Mouse (Mus musculus): ENCODE measurements at regions not wholly inside any gene's neighbourhood (a gene's known extent, or its start where the extent isn't known, plus 50 kb on each side); places are given as distances from the start of the nearest gene placed in this dataset.

- no peak for DNase-seq (ENCODE audit: low spot score in 2 of 2)
These were observed 61.2 kb upstream of the Ankrd28 start for GRCm38 (mm10) chr14:31891500-31892185.

DNA sequence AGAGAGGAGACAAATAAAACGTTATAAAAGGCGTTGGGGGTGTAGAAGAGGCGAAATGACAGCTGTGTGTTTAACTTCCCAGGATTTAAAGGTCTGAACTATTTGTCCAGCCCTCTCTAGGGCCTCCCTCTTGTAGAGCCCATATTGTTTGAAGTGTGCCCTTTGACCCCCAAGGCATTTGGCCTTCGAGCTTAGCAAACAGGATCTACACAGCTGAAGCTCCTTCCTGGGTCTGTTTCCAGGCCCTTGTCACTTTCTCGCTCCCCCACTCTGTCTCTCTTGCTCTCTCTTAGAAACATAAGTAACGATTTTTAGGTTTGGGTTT, 61.7 kb upstream of the Ankrd28 start:
- DNase-seq (ENCODE audit: low spot score in 2 of 2), result no peak

- no peak for DNase-seq (ENCODE audit: low spot score in 2 of 2)
These were observed 66.0 kb upstream of the Ankrd28 start for GRCm38 (mm10) chr14:31896500-31896899.

DNA sequence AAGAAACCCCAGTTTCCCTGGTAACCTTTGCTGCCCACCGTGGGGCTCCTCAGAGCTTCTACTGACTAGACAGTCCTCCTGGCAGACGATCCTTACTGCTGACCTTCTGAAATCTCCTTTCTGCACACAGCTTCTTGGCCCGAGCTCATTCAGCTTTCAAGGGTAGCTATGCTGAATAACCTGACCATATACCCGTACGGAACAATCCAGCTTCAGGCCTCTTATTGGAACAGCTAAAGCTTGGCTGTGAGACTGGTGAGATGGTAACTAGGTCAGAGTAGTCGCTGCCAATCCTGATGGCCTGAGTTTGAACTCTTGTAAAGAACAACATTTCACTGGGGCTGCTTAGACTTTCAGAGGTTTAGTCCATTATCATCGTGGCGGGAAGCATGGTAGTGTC, 69.1 kb upstream of the Ankrd28 start:
- no peak for DNase-seq (ENCODE audit: low spot score in 2 of 2)

DNA sequence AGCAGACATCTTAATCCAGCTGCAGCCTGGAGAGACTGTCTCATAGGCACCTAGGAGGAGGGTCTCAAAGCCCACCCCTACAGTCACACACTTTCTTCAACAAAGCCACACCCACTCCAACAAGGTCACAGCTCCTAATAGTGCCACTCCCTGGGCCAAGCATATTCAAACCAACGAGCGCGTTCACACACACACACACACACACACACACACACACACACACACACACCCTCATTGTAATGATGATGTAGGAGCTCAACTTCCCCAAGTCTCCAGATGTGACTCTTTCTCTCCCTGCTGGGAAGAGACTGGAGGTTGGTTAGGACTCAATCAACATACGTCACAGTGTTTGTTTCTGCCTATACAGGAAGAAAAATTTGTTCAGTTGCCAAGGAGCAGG, 69.5 kb upstream of the Ankrd28 start:
- no peak for DNase-seq (ENCODE audit: low spot score in 2 of 2)

- DNase-seq (ENCODE audit: low spot score in 2 of 2), result no peak
These were observed 71.5 kb upstream of the Ankrd28 start for GRCm38 (mm10) chr14:31901901-31902300.

- DNase-seq (ENCODE audit: low spot score in 2 of 2), result no peak
These were observed 73.2 kb upstream of the Ankrd28 start for GRCm38 (mm10) chr14:31903664-31904063.

DNA sequence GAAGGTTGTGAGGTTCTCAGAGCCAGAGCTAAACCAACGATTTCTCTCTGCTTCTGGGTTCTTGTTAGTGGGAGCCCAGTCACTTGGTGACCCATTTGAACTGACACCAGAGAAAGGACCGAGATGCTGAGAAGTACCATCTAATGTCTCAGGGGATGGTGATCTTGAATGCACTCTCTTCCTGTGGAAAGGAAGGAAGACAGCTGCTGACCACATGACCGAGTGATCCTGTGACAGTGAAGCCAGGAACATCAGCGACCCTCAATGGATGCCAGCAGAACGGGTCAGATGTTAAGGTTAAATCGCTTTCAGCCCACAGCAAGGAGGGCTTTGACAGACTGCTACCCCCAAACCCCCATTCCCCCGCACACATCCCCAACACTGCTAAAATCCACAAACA, 78.1 kb upstream of the Ankrd28 start:
- DNase-seq (ENCODE audit: low spot score in 2 of 2), result no peak

- no peak for DNase-seq (ENCODE audit: low spot score in 2 of 2)
These were observed 78.8 kb upstream of the Ankrd28 start for GRCm38 (mm10) chr14:31909291-31909690.

GRCm38 (mm10) chr14:31910809-31911208, 80.4 kb upstream of the Ankrd28 start:
- no peak for DNase-seq (ENCODE audit: low spot score in 2 of 2)

- DNase-seq (ENCODE audit: low spot score in 2 of 2), result no peak
These were observed 88.0 kb upstream of the Ankrd28 start for GRCm38 (mm10) chr14:31918461-31918860.

DNA sequence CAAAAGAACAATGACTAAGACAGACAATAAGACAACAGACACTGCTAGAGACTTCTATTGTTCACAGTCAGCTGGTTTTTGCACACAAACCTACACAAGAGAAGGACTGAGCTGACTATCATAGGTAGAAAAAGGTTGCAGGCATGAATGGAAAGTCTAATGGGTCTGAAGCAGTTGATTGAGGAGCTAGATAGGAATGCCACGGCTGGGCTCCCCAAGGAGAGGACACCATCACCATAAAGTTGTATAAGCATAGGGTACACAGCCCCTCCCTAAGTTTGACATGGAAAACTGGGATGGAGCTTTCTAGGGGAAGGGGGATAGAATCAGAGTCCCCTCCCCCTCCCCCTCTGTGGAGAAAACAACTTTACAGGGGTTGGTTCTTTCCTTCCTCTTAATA, 88.5 kb upstream of the Ankrd28 start:
- no peak for DNase-seq (ENCODE audit: low spot score in 2 of 2)

- DNase-seq (ENCODE audit: low spot score in 2 of 2), result no peak
These were observed 98.8 kb upstream of the Ankrd28 start for GRCm38 (mm10) chr14:31929161-31929707.

- peak; percentile 20 to 52 for DNase-seq (ENCODE audit: low spot score in 2 of 2)
These were observed 98.4 kb upstream of the Galnt15 start for GRCm38 (mm10) chr14:31930367-31930766.

DNA sequence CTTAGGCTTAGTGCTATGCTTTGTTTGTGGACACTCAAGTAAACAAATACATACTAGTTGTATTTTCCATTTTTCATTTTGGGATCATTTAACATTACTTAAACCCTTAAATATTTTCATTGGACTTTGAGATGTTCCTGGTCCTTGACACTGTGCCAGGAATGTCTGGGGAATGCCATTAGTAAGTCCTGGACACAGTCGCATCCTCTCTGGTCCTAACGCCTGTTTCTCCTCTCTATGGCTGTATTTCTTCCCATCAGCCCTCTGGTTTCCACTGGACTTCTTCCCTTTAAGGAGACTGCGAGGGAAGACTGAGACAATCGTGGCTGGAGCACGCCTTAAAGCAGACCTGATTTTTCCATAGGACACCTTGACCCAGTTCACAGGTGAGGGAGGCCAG, 96.8 kb upstream of the Galnt15 start:
- no peak for DNase-seq (ENCODE audit: low spot score in 2 of 2)

DNA sequence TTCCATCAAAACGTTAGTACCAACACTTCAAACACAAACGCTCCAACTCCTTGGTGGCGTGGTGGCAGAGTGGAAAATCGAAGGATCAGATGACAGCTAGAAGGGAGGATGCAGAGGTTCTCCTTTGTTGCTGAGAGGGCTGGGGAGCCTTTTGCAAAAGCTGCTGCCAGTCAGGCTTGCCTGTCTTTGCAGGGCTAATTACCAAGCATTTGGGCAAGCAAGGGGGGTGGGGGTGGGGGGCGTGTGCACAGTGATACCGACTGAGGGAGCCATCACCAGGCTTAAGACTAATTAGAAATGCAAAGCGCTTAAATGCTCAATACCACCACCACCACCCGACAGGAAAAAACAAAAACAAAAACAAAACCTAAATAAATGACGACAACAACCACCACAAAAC, 95.3 kb upstream of the Galnt15 start:
- no peak for DNase-seq (ENCODE audit: low spot score in 2 of 2)

- DNase-seq (ENCODE audit: low spot score in 2 of 2), result no peak
These were observed 94.9 kb upstream of the Galnt15 start for GRCm38 (mm10) chr14:31933841-31934271.

GRCm38 (mm10) chr14:31934321-31934720, 94.5 kb upstream of the Galnt15 start:
- no peak for DNase-seq (ENCODE audit: low spot score in 2 of 2)

DNA sequence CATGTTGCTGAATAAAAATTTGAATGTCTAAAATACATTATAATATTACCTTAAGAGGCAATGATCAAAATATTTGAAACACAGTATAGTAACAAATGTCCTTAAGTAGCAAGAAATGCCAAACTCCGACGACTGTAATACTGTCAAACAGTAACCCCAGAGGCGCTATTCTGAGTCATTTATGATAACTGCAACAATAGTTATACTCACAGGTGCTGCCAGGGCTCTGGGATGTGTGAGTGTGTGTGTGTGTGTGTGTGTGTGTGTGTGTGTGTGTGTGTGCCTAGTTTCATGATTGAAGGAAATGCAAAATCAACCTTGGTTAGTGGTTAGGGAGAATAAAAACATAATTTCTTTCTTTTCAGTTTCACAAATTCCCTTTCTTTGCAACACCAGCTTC, 94.0 kb upstream of the Galnt15 start:
- DNase-seq (ENCODE audit: low spot score in 2 of 2), result no peak

DNA sequence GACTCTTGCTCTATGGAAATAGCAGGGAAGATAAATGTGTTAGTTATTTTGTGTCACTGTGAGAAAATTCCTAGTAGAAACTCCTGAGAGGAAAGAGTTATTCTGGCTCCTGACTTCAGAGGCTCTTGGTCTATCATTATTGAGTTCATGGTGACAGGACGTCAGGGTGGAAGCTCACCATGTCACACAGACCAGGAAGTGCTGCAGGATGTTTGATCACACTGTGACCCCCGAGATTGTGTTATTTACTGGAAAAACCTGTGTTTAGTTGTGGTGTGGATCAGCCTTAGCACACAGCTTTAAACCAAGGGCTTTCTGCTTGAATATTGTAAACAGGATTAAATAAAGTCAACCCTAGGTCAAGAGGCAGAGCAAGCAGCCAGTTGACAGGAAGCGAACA, 93.4 kb upstream of the Galnt15 start:
- DNase-seq (ENCODE audit: low spot score in 2 of 2), result no peak

- DNase-seq (ENCODE audit: low spot score in 2 of 2), result no peak
These were observed 92.2 kb upstream of the Galnt15 start for GRCm38 (mm10) chr14:31936581-31936980.

DNA sequence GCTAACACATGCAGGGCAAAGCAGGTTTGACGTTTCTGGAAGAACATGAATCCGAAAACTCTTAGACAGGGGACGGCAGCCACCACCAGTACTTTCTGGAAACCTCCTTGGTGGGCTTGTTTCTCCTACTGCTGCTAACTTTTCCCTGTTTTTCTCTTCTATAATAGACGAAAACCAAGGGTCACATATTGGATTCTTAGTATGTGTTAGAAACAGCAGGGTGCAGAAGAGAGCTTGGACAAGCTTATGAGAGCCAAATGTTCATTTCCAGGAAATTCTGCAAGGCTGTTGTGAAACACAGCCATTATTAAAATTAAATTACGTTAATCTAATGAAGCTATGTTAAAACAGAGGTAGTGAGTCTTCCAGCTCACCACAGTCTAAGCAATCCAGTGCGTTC, 87.9 kb upstream of the Galnt15 start:
- no peak for DNase-seq (ENCODE audit: low spot score in 2 of 2)

- DNase-seq (ENCODE audit: low spot score in 2 of 2), result no peak
These were observed 86.4 kb upstream of the Galnt15 start for GRCm38 (mm10) chr14:31942266-31942960.

Data from spleen, postnatal 36 days (tissue).